Mouse (Mus musculus): ENCODE measurements at regions not wholly inside any gene's neighbourhood (a gene's known extent, or its start where the extent isn't known, plus 50 kb on each side); places are given as distances from the start of the nearest gene placed in this dataset.

DNA sequence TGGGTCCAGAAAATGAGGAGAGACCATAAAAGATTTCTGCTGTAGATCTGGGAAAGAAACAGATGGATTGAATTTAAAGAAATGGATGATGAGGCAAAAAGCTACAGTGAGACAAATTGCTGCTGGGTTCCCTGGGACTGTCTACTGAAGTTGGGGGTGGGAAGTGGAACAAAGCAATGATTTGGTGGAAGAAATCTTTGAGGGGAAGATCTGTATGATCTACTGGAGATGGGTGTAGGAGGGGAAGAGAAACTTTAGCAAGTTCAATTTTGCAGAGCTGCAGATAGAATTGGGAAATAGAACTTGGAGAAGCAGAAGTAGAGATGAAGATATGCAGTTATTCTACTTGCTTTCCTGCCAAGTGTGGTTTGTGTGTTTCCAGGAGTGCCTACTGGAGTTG is 5478.8 kb downstream of the 9330182O14Rik start:
- DNase-seq (ENCODE audit: low spot score in 2 of 2): no peak
- no peak overlapping the region for H3K27ac ChIP-seq
- no peak for TF ChIP-seq CTCF (conservative IDR thresholded peaks at IDR 0.05)

DNA sequence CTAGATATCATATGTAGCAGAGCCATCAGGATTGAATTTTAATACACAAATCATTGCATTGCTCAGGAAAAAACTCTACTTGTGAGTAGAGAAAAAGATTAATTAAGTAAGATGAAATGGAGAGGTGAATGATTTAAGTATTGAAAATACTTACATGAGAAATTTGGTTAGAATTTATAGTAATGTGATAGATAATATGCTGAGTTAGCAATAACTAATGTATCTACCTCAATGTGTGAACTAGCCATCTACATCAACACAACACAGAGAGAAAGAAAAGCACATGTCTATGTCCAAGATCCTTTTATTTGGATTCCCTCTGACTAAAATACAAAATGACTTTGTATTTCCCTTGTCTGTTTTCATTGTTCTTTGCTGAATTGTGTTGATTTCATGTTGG is 5512.1 kb downstream of the 9330182O14Rik start:
- no peak for DNase-seq (ENCODE audit: low spot score in 2 of 2)
- Histone ChIP-seq H3K4me3 (no peak overlapping the region), H3K27ac (no peak overlapping the region)
- no peak for TF ChIP-seq CTCF (conservative IDR thresholded peaks at IDR 0.05)

More for the DNA sequence above, 5478.8 kb downstream of the 9330182O14Rik start:
- no peak overlapping the region for H3K4me3 ChIP-seq

DNA sequence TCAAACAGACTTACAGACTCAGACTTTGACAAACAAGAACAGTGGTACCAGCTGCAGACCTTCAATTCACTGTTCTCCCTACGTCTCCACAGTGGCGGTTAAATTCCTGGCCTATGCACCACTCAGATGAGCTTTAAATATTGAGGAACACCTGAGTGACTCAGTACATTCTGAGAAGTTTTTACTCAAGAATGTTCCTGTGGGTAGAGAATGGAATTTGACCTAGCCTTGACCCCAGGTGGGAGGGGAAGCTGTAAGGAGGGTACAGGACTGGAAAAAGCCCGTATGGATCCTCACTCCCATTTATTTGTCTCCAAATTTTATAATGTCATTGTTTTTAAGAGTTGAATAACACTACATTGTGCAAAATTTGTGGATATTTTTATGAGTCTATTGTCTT is 5529.4 kb downstream of the 9330182O14Rik start:
- Histone ChIP-seq H3K4me3 (no peak overlapping the region), H3K27ac (no peak overlapping the region)
- no peak for DNase-seq (ENCODE audit: low spot score in 2 of 2)
- TF ChIP-seq CTCF (conservative IDR thresholded peaks at IDR 0.05): no peak

DNA sequence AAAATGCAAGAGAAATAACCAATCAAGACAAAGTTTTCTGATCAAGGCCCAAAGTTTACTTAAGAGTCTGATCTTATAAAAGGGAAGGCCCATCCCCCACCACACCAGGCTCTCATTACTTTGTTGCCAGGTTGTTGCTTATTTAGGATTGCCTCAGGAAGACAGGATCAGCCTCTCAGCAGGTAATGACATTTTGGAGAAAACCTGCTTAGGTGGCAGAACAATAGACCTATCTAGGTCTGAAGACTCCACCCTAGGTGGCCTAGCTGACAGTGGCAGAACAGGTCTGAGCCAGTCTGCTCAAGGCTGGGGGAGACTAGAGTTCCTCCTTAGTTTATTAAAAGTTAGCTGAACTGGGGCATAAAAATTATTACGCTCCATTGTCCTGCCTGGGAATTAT is 5555.3 kb downstream of the 9330182O14Rik start:
- no peak overlapping the region for H3K4me3 ChIP-seq

DNA sequence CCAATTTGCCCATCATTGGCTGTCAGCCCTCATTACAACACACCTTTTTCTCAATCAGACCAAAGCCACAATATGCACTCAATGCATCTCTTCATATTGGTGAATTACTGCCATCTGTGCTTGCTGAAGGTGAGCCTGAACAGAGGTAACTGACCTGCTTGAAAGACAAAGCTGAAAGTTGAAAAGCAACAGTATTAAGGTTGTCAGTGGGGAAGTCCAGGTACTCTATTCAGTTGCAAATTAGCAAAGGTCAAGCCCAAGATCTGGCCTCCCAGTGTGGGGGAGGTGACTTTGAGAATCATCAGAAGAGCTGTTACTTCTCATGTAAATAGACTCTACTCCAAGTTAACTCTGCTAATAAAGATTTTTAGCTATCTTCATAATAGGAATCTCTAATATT is 5555.9 kb downstream of the 9330182O14Rik start:
- no peak for TF ChIP-seq CTCF (conservative IDR thresholded peaks at IDR 0.05)
- no peak overlapping the region for H3K4me3 ChIP-seq

More for the DNA sequence above, 5555.3 kb downstream of the 9330182O14Rik start:
- H3K27ac ChIP-seq: no peak overlapping the region
- no peak for DNase-seq (ENCODE audit: low spot score in 2 of 2)
- TF ChIP-seq CTCF (conservative IDR thresholded peaks at IDR 0.05): no peak

DNA sequence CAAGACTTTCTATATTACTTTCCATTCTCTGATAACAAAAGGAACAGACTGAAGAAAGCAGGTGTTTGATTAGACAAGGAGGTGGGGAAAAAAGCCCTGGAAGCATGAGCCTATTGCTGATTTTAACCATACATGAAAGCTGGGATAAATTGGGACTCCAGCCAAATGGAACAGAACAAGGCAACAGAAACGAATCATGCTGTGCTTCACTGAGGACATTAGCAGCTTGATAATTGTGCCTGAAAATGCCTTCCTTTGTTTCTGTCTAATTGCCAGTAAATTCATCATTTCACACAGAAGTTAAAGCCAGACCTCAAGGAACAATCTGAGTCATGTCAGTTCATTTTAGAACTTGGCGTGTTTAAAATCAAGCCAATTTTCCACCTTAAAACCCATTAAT is 5576.9 kb downstream of the 9330182O14Rik start:
- no peak overlapping the region for H3K4me3 ChIP-seq
- no peak for TF ChIP-seq CTCF (conservative IDR thresholded peaks at IDR 0.05)
- peak; percentile 25 to 32 for DNase-seq (ENCODE audit: low spot score in 2 of 2)
- peak overlapping the region; percentile 33; the same call in 1 of the 2 replicates for H3K27ac ChIP-seq

More for the DNA sequence above, 5555.9 kb downstream of the 9330182O14Rik start:
- H3K27ac ChIP-seq: no peak overlapping the region
- no peak for DNase-seq (ENCODE audit: low spot score in 2 of 2)

DNA sequence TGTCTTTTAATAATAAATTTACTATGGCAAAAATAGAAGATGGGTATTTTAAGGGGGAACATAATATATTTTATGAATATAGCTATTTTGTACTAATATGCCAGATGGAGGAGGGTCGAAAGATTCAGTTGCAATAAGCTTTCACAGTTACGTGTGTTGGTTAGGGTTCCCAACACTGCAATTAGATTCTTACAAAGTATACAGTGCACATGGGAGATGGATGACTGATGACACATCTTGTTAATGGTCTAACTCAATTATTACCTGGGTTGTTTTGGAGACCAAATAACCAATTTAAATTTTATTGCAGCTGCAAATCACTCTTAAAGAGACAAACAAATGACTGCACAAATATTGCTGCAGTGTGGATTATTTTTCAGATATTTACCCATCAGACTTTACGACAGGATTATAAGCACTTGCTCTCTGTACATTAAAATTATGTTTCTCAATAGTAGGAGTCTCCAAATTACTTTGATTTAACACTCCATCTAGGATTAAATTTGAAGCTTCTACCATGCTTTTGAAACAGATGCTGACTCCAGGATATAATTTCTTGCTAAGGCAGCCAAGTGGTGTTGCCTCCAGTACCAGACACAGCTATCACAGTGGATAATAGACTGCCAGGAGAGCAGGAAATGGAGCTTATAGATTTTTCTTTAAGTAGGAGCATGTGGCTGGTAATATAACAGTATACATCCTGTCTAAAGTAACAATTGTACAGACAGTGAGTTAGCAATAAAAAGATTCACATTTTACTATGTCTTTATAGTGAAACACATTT is 5596.4 kb downstream of the 9330182O14Rik start:
- Histone ChIP-seq H3K4me3 (no peak overlapping the region), H3K27ac (no peak overlapping the region)
- no peak for DNase-seq (ENCODE audit: low spot score in 2 of 2)
- no peak for TF ChIP-seq CTCF (conservative IDR thresholded peaks at IDR 0.05)

DNA sequence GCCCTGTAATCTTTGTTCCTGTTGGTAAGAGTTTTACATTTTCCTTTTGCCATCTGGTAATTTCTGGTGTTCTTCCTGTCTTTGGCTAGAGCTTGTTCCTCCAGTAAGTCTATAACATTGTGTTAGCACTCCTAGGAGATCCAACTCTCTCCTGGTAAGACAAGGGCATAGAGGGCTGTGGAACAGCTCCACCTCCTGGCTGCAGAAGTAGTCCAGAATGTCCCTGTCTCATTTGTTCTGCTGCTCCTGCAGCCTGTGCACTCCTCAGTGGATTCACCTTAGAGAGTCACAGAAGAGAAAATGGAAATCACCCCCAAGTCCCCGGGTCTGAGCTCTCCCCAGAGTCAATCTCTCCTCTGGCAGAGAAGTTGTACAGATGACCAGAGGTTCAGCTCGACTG is 5629.1 kb downstream of the 9330182O14Rik start:
- Histone ChIP-seq H3K27ac (no peak overlapping the region), H3K4me3 (no peak overlapping the region)
- TF ChIP-seq CTCF (conservative IDR thresholded peaks at IDR 0.05): peak; percentile 63
- no peak for DNase-seq (ENCODE audit: low spot score in 2 of 2)

Measured in layer of hippocampus, adult 2 months (tissue).